Mouse (Mus musculus): Measurements from ENCODE around the gene Gm9903. TPM values are rescaled to one million over a fixed set of nuclear protein-coding genes. Genes with fewer than 3 reads are reported as not detected.

The Gm9903 gene
- total RNA-seq, 2 experiments from 2014 or later = 0.73 TPM; not detected in 1

Other genes with a start within 250 kb of the Gm9903 start
- not detected for gene Nkx1-1, start 195.9 kb upstream of the Gm9903 start, total RNA-seq (2021)
- gene Fam53a, start 290 bp upstream of the Gm9903 start, total RNA-seq (2021) = 10 to 100 TPM; 20.4 to 24.0 TPM
- gene Slbp, start 22.6 kb downstream of the Gm9903 start, total RNA-seq (2021) = 10 to 100 TPM; 28.7 to 31.7 TPM
- 10 to 100 TPM; 12.4 to 14.1 TPM for gene Tacc3, start 28.2 kb downstream of the Gm9903 start, total RNA-seq (2021)
- 10 to 100 TPM; 21.4 to 22.4 TPM for gene Tmem129, start 28.5 kb downstream of the Gm9903 start, total RNA-seq (2021)
- 100 to 1,000 TPM; 123 to 134 TPM for gene Fgfr3, start 91.7 kb downstream of the Gm9903 start, total RNA-seq (2021)
- gene Letm1, start 152.9 kb downstream of the Gm9903 start, total RNA-seq (2021) = 100 to 1,000 TPM; 105 to 106 TPM
- gene Nsd2, start 190.8 kb downstream of the Gm9903 start, total RNA-seq (2021) = 100 to 1,000 TPM; 131 to 143 TPM